Mouse (Mus musculus): Measurements from ENCODE around the gene Gm45618. TPM values are rescaled to one million over a fixed set of nuclear protein-coding genes. Genes with fewer than 3 reads are reported as not detected.

Gene Gm45618
- polyA plus RNA-seq, 1 experiment from 2014 or later: not detected

DNA sequence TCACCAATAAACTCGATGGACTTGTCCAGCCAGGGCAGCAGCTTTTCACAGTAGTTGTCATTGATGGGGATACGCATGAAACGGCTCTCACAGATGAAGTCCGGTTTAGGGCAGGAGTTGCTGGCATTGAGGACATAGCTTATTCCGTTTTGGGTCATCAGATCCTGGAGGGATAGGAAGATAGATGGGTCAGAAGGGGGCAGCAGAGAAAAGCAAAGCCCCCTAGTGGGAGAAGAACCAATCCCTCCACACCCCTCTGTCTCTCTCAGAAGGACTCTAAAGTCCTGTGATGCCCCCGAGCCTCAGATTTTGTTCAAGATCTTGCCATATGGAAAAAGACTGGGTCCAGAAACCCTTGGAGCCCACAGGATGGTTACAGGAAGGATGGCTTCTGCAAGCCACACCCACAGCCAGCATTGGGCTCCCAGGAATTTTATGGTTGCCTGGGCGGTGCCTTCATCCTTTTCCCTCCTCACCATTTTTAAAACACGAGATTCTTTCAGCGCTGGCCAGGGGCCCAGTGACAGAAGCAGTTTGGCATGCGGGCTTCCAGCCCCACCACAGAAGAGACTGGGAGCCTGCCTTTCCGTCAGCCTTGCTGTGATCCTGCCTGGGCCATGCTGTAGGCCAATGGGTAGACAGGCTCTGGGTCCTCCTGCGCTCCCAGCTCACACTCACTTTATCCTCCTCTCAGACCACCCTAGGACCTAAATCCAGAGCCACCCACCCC lies 36.8 kb downstream of the Gm45618 start:
- Histone ChIP-seq H3K4me1 (replicated peaks; ENCODE audit: insufficient read depth, low read length) (no peaks in the 10 kb centered on the region), H3K9ac (ENCODE audit: low read depth, low read length) (no peak overlapping the region), H3K4me2 (ENCODE audit: low read length) (no peak overlapping the region), H3K9me3 (replicated peaks; ENCODE audit: low read length) (no peaks in the 10 kb centered on the region), H3K27ac (no peak overlapping the region), H3K36me3 (ENCODE audit: insufficient read depth, low read length) (no peaks in the 10 kb centered on the region), H3K27me3 (ENCODE audit: insufficient read depth, low read length) (0 out of 2 replicates have a peak, but pooled peaks cover 12% of the 10 kb centered on the region), H3K4me3 (replicated peaks; ENCODE audit: low read depth, low read length) (no peak overlapping the region)
- no peak for ATAC-seq (replicated peaks; ENCODE audit: low FRiP score, low read depth)
- peak; percentile 38 for TF ChIP-seq CTCF (IDR thresholded peaks at IDR 0.05; ENCODE audit: low read depth)
- DNase-seq (ENCODE audit: low spot score): no peak
- WGBS: 30% methylated on average over 12 of the region's 12 CpGs

DNA sequence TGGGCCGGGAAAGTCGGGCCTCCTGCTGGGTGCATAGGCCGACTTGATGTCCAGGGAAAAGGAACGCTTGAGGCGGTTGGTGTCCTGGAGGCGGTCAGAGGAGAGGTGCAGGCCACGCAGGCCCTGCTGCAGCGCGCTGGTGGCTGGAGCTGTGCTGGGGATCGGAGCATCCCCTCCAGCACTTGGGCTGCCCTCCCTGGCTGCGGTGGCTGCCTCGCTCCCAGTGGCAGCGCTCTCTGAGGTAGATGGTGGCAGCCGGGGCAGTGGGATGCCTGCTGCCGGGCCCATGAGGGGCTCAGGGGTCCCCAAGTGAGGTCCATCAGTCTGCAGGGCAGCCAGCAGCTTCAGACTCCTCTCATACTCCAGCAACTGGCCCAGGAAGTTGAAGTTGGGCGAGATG lies 37.9 kb downstream of the Gm45618 start:
- 43% methylated on average over 16 of the region's 16 CpGs for WGBS
- Histone ChIP-seq H3K27ac (no peak overlapping the region), H3K9ac (ENCODE audit: low read depth, low read length) (peak overlapping the region; percentile 28; the same call in 1 of the 2 replicates), H3K27me3 (ENCODE audit: insufficient read depth, low read length) (0 out of 2 replicates have a peak, but pooled peaks cover 12% of the 10 kb centered on the region), H3K4me1 (replicated peaks; ENCODE audit: insufficient read depth, low read length) (no peaks in the 10 kb centered on the region), H3K36me3 (ENCODE audit: insufficient read depth, low read length) (no peaks in the 10 kb centered on the region), H3K4me2 (ENCODE audit: low read length) (peak overlapping the region; percentile 53), H3K9me3 (replicated peaks; ENCODE audit: low read length) (no peaks in the 10 kb centered on the region), H3K4me3 (replicated peaks; ENCODE audit: low read depth, low read length) (peak overlapping the region; percentile 13; the same call in 1 of the 2 replicates)
- DNase-seq (ENCODE audit: low spot score) (no peak), ATAC-seq (replicated peaks; ENCODE audit: low FRiP score, low read depth) (no peak)
- no peak for TF ChIP-seq CTCF (IDR thresholded peaks at IDR 0.05; ENCODE audit: low read depth)

DNA sequence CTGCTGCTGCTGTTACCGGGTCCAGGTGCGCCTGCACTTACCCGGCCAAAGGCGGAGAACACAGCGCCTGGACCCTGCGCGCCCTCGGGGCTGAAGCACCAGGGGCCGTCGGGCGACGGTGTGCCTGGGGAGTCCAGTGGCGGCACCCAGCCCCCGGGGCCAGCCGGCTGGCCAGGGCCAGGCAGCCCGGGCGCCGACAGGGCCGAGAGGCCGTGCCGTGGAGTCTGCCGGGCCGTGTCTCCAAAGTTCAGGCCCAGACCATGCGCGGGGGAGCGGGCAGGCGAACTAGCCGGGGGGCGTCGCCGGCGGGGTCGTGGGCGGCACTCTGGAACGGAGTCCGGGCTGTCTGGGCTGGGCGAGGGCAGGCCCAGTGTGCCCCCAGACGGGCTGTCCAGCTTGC lies 38.4 kb downstream of the Gm45618 start:
- Histone ChIP-seq H3K9me3 (replicated peaks; ENCODE audit: low read length) (no peaks in the 10 kb centered on the region), H3K27me3 (ENCODE audit: insufficient read depth, low read length) (0 out of 2 replicates have a peak, but pooled peaks cover 12% of the 10 kb centered on the region), H3K4me2 (ENCODE audit: low read length) (peak overlapping the region; percentile 53), H3K36me3 (ENCODE audit: insufficient read depth, low read length) (no peaks in the 10 kb centered on the region), H3K9ac (ENCODE audit: low read depth, low read length) (peak overlapping the region; percentile 28; the same call in 1 of the 2 replicates), H3K4me1 (replicated peaks; ENCODE audit: insufficient read depth, low read length) (no peaks in the 10 kb centered on the region), H3K4me3 (replicated peaks; ENCODE audit: low read depth, low read length) (peak overlapping the region; percentile 13; the same call in 1 of the 2 replicates), H3K27ac (no peak overlapping the region)
- ATAC-seq (replicated peaks; ENCODE audit: low FRiP score, low read depth) (0 out of 2 replicates have a peak, but pooled peaks have one; percentile 30), DNase-seq (ENCODE audit: low spot score) (no peak)
- TF ChIP-seq CTCF (IDR thresholded peaks at IDR 0.05; ENCODE audit: low read depth): no peak
- 19% methylated on average over 31 of the region's 38 CpGs for WGBS

DNA sequence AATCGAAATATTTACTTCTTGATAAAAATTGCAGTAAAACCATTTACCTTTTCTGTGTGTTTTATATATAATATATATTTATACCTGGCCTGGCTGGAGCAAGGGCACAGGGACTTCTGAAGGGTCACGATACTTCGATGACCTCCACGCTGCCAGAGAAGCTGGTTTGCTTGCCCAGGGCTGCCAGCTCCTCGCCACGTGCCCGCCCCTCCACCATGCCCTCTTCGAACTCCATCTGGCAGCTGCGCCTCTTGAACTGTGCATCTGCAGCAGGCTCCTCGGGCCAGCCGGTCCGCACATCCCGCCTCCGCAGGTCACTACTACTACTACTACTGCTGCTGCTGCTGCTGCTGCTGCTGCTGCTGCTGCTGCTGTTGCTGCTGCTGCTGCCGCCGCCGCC lies 38.8 kb downstream of the Gm45618 start:
- peak overlapping the region; percentile 28; the same call in 1 of the 2 replicates for H3K9ac ChIP-seq (ENCODE audit: low read depth, low read length)
- H3K4me1 ChIP-seq (replicated peaks; ENCODE audit: insufficient read depth, low read length): no peaks in the 10 kb centered on the region
- H3K9me3 ChIP-seq (replicated peaks; ENCODE audit: low read length): no peaks in the 10 kb centered on the region
- H3K36me3 ChIP-seq (ENCODE audit: insufficient read depth, low read length): no peaks in the 10 kb centered on the region
- no peak for TF ChIP-seq CTCF (IDR thresholded peaks at IDR 0.05; ENCODE audit: low read depth)
- DNase-seq (ENCODE audit: low spot score): no peak
- H3K4me2 ChIP-seq (ENCODE audit: low read length): peak overlapping the region; percentile 53
- 0 out of 2 replicates have a peak, but pooled peaks cover 12% of the 10 kb centered on the region for H3K27me3 ChIP-seq (ENCODE audit: insufficient read depth, low read length)
- no peak overlapping the region for H3K4me3 ChIP-seq (replicated peaks; ENCODE audit: low read depth, low read length)
- ATAC-seq (replicated peaks; ENCODE audit: low FRiP score, low read depth): no peak
- no peak overlapping the region for H3K27ac ChIP-seq
- 26% methylated on average over 17 of the region's 17 CpGs for WGBS

DNA sequence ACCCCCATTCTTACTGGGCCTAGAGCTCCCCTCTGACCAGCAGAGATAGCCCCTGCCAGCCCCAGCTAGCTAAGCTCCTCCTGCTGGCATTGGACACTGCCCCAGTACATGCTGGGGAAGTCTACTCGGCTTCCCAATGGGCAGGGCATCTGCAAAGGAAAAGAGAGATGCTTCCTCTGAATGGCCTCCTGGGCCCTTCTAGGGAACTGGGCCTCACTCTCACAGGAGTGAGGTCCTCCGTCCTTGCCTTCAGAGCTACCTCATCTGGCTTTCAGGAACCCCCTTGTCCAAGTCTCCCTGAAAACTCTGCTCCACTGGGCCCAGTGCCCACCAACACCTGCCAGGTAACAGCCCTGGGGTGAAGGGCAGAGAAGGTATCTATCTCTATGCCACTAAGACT lies 39.7 kb downstream of the Gm45618 start:
- H3K27ac ChIP-seq: no peak overlapping the region
- no peak overlapping the region for H3K4me3 ChIP-seq (replicated peaks; ENCODE audit: low read depth, low read length)
- DNase-seq (ENCODE audit: low spot score): no peak
- H3K4me2 ChIP-seq (ENCODE audit: low read length): no peak overlapping the region
- whole genome bisulfite sequencing: 74% methylated on average over 2 of the region's 2 CpGs
- H3K27me3 ChIP-seq (ENCODE audit: insufficient read depth, low read length): 0 out of 2 replicates have a peak, but pooled peaks cover 12% of the 10 kb centered on the region
- no peak for TF ChIP-seq CTCF (IDR thresholded peaks at IDR 0.05; ENCODE audit: low read depth)
- no peak for ATAC-seq (replicated peaks; ENCODE audit: low FRiP score, low read depth)
- H3K9ac ChIP-seq (ENCODE audit: low read depth, low read length): no peak overlapping the region
- H3K4me1 ChIP-seq (replicated peaks; ENCODE audit: insufficient read depth, low read length): no peaks in the 10 kb centered on the region
- no peaks in the 10 kb centered on the region for H3K9me3 ChIP-seq (replicated peaks; ENCODE audit: low read length)
- H3K36me3 ChIP-seq (ENCODE audit: insufficient read depth, low read length): no peaks in the 10 kb centered on the region

DNA sequence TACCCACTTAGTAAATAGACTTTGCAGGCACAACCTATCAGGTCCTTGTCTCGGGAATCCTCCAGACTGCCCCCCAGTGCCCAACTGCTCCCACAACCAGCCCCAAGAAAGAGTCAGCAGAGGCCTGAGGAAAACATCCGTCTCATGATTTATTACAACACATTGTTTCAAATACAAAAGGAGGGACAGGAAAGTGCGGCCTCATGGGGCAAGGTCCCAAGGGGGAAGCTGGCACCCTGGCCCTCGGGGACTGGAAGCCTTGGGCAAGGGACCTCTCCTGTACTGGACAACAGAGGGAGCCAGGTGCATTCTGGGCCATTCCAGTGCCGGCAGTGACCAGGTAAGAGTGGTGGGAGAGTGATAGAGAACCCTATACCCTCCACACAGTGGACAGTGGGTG lies 41.2 kb downstream of the Gm45618 start:
- H3K9me3 ChIP-seq (replicated peaks; ENCODE audit: low read length): no peaks in the 10 kb centered on the region
- DNase-seq (ENCODE audit: low spot score): no peak
- no peak overlapping the region for H3K4me3 ChIP-seq (replicated peaks; ENCODE audit: low read depth, low read length)
- TF ChIP-seq CTCF (IDR thresholded peaks at IDR 0.05; ENCODE audit: low read depth): no peak
- H3K27me3 ChIP-seq (ENCODE audit: insufficient read depth, low read length): peaks cover 12% of the 10 kb centered on the region; the same call in 1 of the 2 replicates
- no peak for ATAC-seq (replicated peaks; ENCODE audit: low FRiP score, low read depth)
- H3K4me1 ChIP-seq (replicated peaks; ENCODE audit: insufficient read depth, low read length): no peaks in the 10 kb centered on the region
- WGBS: 46% methylated on average over 5 of the region's 5 CpGs
- no peak overlapping the region for H3K4me2 ChIP-seq (ENCODE audit: low read length)
- H3K27ac ChIP-seq: no peak overlapping the region
- no peaks in the 10 kb centered on the region for H3K36me3 ChIP-seq (ENCODE audit: insufficient read depth, low read length)
- H3K9ac ChIP-seq (ENCODE audit: low read depth, low read length): no peak overlapping the region

Measured in kidney, postnatal 0 days (tissue).